Mouse (Mus musculus) ES-Bruce4 (cell line): ENCODE data around the gene Rbbp5.

Experiments used
- CTCF ChIP-seq: IDR thresholded peaks from one replicate; pipeline ENCODE4 v1.8.1; 2011; ENCODE audit warnings: low read depth, low read length
- EP300 ChIP-seq: IDR thresholded peaks from 2 replicates; pipeline ENCODE4 v1.6.1; 2011; ENCODE audit warnings: low read depth, low read length; ENCODE audit not compliant: insufficient read depth
- POLR2A ChIP-seq: IDR thresholded peaks from one replicate; pipeline ENCODE4 v1.8.1; 2011; ENCODE audit warnings: low read length; ENCODE audit not compliant: insufficient read depth

GRCm38 (mm10) chr1:132430818-132431217, 46.3 kb upstream of the Rbbp5 start:
- no peak for TF ChIP-seq POLR2A
- TF ChIP-seq CTCF = no peak
- TF ChIP-seq EP300 = no peak
